Mouse (Mus musculus): ENCODE measurements around the gene Yaf2. TPM values are rescaled to one million over a fixed set of nuclear protein-coding genes. Genes with fewer than 3 reads are reported as not detected.

The Yaf2 gene
- polyA plus RNA-seq, 1 experiment from 2014 or later: 68.7 TPM

DNA sequence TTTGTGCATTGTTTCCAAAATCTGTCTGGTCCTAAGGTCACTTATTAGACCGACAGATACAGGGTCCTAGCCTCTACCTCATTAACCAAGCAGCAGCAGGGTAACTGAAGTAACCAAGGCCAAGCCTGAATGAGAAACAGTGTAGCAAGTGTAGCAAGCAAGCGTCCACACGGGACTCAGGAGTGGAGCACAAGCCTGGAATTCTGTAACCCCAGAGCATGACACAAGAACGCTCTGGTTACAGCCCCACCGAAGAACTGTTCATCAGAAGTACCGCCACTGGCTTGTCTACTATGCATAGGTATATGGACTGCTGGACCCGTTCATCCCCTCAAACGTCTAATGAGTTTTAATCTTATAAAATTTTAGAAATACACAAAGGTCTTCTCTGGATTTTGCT lies 69.3 kb downstream of the Yaf2 start:
- Histone ChIP-seq H3K9me3 (ENCODE audit: control insufficient read depth, low read length) (no peaks in the 10 kb centered on the region), H3K27me3 (replicated peaks; ENCODE audit: control insufficient read depth, insufficient read depth, low read length) (no peaks in the 10 kb centered on the region), H3K9ac (ENCODE audit: low read depth, low read length) (no peak overlapping the region), H3K36me3 (ENCODE audit: control insufficient read depth, insufficient read depth, low read length) (peaks cover 10% of the 10 kb centered on the region; the same call in 1 of the 2 replicates), H3K4me3 (ENCODE audit: low read depth, low read length) (no peak overlapping the region), H3K4me1 (ENCODE audit: control insufficient read depth, insufficient read depth, low read length) (no peaks in the 10 kb centered on the region), H3K27ac (replicated peaks; ENCODE audit: low read depth, low read length) (no peak overlapping the region), H3K4me2 (ENCODE audit: low read depth, low read length) (no peak overlapping the region)
- ATAC-seq (ENCODE audit: low read depth) (no peak), DNase-seq (ENCODE audit: low spot score) (no peak)
- 69% methylated on average over 8 of the region's 8 CpGs for WGBS

- Histone ChIP-seq H3K27ac (replicated peaks; ENCODE audit: low read depth, low read length) (no peak overlapping the region), H3K4me1 (ENCODE audit: control insufficient read depth, insufficient read depth, low read length) (no peaks in the 10 kb centered on the region), H3K36me3 (ENCODE audit: control insufficient read depth, insufficient read depth, low read length) (peaks cover 10% of the 10 kb centered on the region; the same call in 1 of the 2 replicates), H3K27me3 (replicated peaks; ENCODE audit: control insufficient read depth, insufficient read depth, low read length) (no peaks in the 10 kb centered on the region), H3K4me3 (ENCODE audit: low read depth, low read length) (no peak overlapping the region), H3K4me2 (ENCODE audit: low read depth, low read length) (no peak overlapping the region), H3K9ac (ENCODE audit: low read depth, low read length) (no peak overlapping the region), H3K9me3 (ENCODE audit: control insufficient read depth, low read length) (no peaks in the 10 kb centered on the region)
- no peak for DNase-seq (ENCODE audit: low spot score)
- ATAC-seq (ENCODE audit: low read depth): no peak
- 81% methylated on average over 16 of the region's 16 CpGs for WGBS
These were observed 70.4 kb downstream of the Yaf2 start for GRCm38 (mm10) chr15:93266361-93266760.

DNA sequence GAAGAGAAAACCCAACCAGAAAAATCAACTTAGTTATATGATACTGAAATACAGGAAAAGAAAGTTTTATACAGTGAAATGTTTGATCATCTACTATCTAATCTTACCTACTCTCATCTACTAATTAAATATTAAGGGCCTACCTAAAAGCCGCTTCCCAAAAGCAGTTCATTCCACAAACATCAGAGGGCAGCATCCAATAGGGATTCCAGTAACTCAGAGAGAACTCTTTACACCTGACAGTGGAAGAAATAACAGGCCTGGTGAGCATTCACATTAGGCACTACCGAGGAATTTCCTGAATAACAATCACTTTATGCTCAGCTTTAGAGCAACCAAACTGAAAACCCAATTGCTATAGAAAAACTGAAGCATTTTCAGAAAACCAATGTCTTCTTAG lies 71.0 kb downstream of the Yaf2 start:
- peaks cover 14% of the 10 kb centered on the region; the same call in 1 of the 2 replicates for H3K36me3 ChIP-seq (ENCODE audit: control insufficient read depth, insufficient read depth, low read length)
- WGBS: 40% methylated on average over 2 of the region's 2 CpGs
- no peak for ATAC-seq (ENCODE audit: low read depth)
- no peak overlapping the region for H3K27ac ChIP-seq (replicated peaks; ENCODE audit: low read depth, low read length)
- peak; percentile 22 for DNase-seq (ENCODE audit: low spot score)
- H3K9me3 ChIP-seq (ENCODE audit: control insufficient read depth, low read length): no peaks in the 10 kb centered on the region
- H3K9ac ChIP-seq (ENCODE audit: low read depth, low read length): no peak overlapping the region
- H3K27me3 ChIP-seq (replicated peaks; ENCODE audit: control insufficient read depth, insufficient read depth, low read length): no peaks in the 10 kb centered on the region
- no peak overlapping the region for H3K4me3 ChIP-seq (ENCODE audit: low read depth, low read length)
- H3K4me1 ChIP-seq (ENCODE audit: control insufficient read depth, insufficient read depth, low read length): no peaks in the 10 kb centered on the region
- H3K4me2 ChIP-seq (ENCODE audit: low read depth, low read length): no peak overlapping the region

DNA sequence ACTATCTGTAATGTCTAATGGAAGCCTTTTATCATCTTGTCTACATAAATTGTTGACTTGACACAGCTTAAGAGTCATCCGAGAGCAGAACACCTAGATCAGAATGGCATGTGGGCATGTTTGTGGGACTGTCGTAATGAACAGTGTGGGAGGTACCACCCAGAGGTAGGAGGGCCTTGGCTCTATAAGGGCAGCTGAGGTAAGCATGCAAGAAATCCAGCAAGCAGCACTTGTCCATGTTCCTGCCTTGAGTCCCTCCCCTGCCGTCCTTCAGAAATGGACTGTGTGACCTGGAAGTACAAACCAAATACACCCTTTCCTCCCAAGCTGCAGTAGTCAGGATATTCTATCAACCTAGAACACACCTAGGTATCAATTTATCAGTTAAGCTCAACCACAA lies 71.5 kb downstream of the Yaf2 start:
- Histone ChIP-seq H3K36me3 (ENCODE audit: control insufficient read depth, insufficient read depth, low read length) (peaks cover 14% of the 10 kb centered on the region; the same call in 1 of the 2 replicates), H3K9me3 (ENCODE audit: control insufficient read depth, low read length) (no peaks in the 10 kb centered on the region), H3K9ac (ENCODE audit: low read depth, low read length) (no peak overlapping the region), H3K4me1 (ENCODE audit: control insufficient read depth, insufficient read depth, low read length) (no peaks in the 10 kb centered on the region), H3K4me2 (ENCODE audit: low read depth, low read length) (no peak overlapping the region), H3K27ac (replicated peaks; ENCODE audit: low read depth, low read length) (no peak overlapping the region), H3K4me3 (ENCODE audit: low read depth, low read length) (no peak overlapping the region), H3K27me3 (replicated peaks; ENCODE audit: control insufficient read depth, insufficient read depth, low read length) (no peaks in the 10 kb centered on the region)
- DNase-seq (ENCODE audit: low spot score) (no peak), ATAC-seq (ENCODE audit: low read depth) (no peak)
- 76% methylated on average over 3 of the region's 3 CpGs for WGBS

- DNase-seq (ENCODE audit: low spot score): no peak
- whole genome bisulfite sequencing: 85% methylated on average over 3 of the region's 3 CpGs
- Histone ChIP-seq H3K9ac (ENCODE audit: low read depth, low read length) (no peak overlapping the region), H3K36me3 (ENCODE audit: control insufficient read depth, insufficient read depth, low read length) (peaks cover 11% of the 10 kb centered on the region; the same call in 1 of the 2 replicates), H3K4me1 (ENCODE audit: control insufficient read depth, insufficient read depth, low read length) (no peaks in the 10 kb centered on the region), H3K9me3 (ENCODE audit: control insufficient read depth, low read length) (no peaks in the 10 kb centered on the region), H3K27me3 (replicated peaks; ENCODE audit: control insufficient read depth, insufficient read depth, low read length) (no peaks in the 10 kb centered on the region), H3K4me2 (ENCODE audit: low read depth, low read length) (no peak overlapping the region), H3K27ac (replicated peaks; ENCODE audit: low read depth, low read length) (no peak overlapping the region), H3K4me3 (ENCODE audit: low read depth, low read length) (no peak overlapping the region)
- ATAC-seq (ENCODE audit: low read depth): no peak
These were observed 72.5 kb downstream of the Yaf2 start for GRCm38 (mm10) chr15:93264221-93264620.

DNA sequence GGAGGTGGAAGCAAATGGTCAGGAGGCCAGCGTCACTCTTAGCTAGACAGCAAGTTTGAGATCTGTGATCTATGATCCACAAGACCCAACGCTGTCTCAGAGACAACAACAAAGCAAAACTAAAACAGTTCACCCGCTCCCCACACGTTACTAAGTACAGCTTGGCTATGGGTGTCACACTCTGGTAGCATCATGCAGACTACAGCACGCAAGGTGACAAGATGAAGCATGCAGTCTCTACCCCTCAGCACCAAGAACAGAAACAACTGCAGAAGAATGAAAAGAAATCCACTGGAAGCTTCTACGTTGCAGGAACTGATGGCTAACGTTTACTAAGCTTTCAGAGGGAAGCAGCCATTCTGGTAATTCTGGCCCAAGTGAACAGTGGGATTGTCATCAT lies 73.2 kb downstream of the Yaf2 start:
- WGBS: 86% methylated on average over 7 of the region's 7 CpGs
- Histone ChIP-seq H3K9ac (ENCODE audit: low read depth, low read length) (no peak overlapping the region), H3K27ac (replicated peaks; ENCODE audit: low read depth, low read length) (no peak overlapping the region), H3K4me2 (ENCODE audit: low read depth, low read length) (no peak overlapping the region), H3K27me3 (replicated peaks; ENCODE audit: control insufficient read depth, insufficient read depth, low read length) (no peaks in the 10 kb centered on the region), H3K9me3 (ENCODE audit: control insufficient read depth, low read length) (no peaks in the 10 kb centered on the region), H3K36me3 (ENCODE audit: control insufficient read depth, insufficient read depth, low read length) (peaks cover 17% of the 10 kb centered on the region), H3K4me1 (ENCODE audit: control insufficient read depth, insufficient read depth, low read length) (no peaks in the 10 kb centered on the region), H3K4me3 (ENCODE audit: low read depth, low read length) (no peak overlapping the region)
- DNase-seq (ENCODE audit: low spot score) (no peak), ATAC-seq (ENCODE audit: low read depth) (no peak)

DNA sequence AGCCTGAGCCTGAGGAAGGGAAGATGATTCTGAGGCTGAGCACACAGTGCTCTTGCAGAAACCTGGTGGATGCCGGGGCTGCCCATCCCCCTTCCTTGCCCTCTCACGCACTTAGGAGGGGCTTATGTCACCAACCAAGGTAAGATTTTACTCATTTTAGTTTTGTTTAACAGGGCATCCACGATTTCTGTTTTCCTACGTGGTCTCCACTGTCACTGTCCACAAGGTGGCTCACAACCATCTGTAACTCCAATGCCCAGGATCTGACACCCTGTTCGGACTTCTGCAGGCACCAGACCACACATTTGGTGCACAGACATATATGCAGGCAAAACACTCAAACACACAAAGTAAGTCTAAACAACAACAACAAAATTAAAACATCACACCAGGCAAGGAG lies 73.9 kb downstream of the Yaf2 start:
- Histone ChIP-seq H3K27ac (replicated peaks; ENCODE audit: low read depth, low read length) (no peak overlapping the region), H3K36me3 (ENCODE audit: control insufficient read depth, insufficient read depth, low read length) (peaks cover 23% of the 10 kb centered on the region), H3K27me3 (replicated peaks; ENCODE audit: control insufficient read depth, insufficient read depth, low read length) (no peaks in the 10 kb centered on the region), H3K9me3 (ENCODE audit: control insufficient read depth, low read length) (no peaks in the 10 kb centered on the region), H3K4me3 (ENCODE audit: low read depth, low read length) (no peak overlapping the region), H3K4me1 (ENCODE audit: control insufficient read depth, insufficient read depth, low read length) (no peaks in the 10 kb centered on the region), H3K4me2 (ENCODE audit: low read depth, low read length) (no peak overlapping the region), H3K9ac (ENCODE audit: low read depth, low read length) (no peak overlapping the region)
- DNase-seq (ENCODE audit: low spot score) (no peak), ATAC-seq (ENCODE audit: low read depth) (no peak)
- 65% methylated on average over 5 of the region's 5 CpGs for WGBS

- H3K9ac ChIP-seq (ENCODE audit: low read depth, low read length): no peak overlapping the region
- H3K27ac ChIP-seq (replicated peaks; ENCODE audit: low read depth, low read length): no peak overlapping the region
- no peak overlapping the region for H3K4me2 ChIP-seq (ENCODE audit: low read depth, low read length)
- H3K4me1 ChIP-seq (ENCODE audit: control insufficient read depth, insufficient read depth, low read length): no peaks in the 10 kb centered on the region
- no peak for ATAC-seq (ENCODE audit: low read depth)
- no peak overlapping the region for H3K4me3 ChIP-seq (ENCODE audit: low read depth, low read length)
- no peak for DNase-seq (ENCODE audit: low spot score)
- H3K36me3 ChIP-seq (ENCODE audit: control insufficient read depth, insufficient read depth, low read length): peaks cover 28% of the 10 kb centered on the region
- WGBS: 91% methylated on average over 5 of the region's 5 CpGs
- H3K27me3 ChIP-seq (replicated peaks; ENCODE audit: control insufficient read depth, insufficient read depth, low read length): no peaks in the 10 kb centered on the region
- H3K9me3 ChIP-seq (ENCODE audit: control insufficient read depth, low read length): no peaks in the 10 kb centered on the region
These were observed 74.5 kb downstream of the Yaf2 start for GRCm38 (mm10) chr15:93262274-93262673.

GRCm38 (mm10) chr15:93259933-93260332 lies 76.8 kb downstream of the Yaf2 start:
- Histone ChIP-seq H3K27ac (replicated peaks; ENCODE audit: low read depth, low read length) (no peak overlapping the region), H3K9ac (ENCODE audit: low read depth, low read length) (no peak overlapping the region), H3K9me3 (ENCODE audit: control insufficient read depth, low read length) (no peaks in the 10 kb centered on the region), H3K4me1 (ENCODE audit: control insufficient read depth, insufficient read depth, low read length) (no peaks in the 10 kb centered on the region), H3K4me3 (ENCODE audit: low read depth, low read length) (no peak overlapping the region), H3K36me3 (ENCODE audit: control insufficient read depth, insufficient read depth, low read length) (peaks cover 44% of the 10 kb centered on the region), H3K27me3 (replicated peaks; ENCODE audit: control insufficient read depth, insufficient read depth, low read length) (no peaks in the 10 kb centered on the region), H3K4me2 (ENCODE audit: low read depth, low read length) (no peak overlapping the region)
- WGBS: 70% methylated on average over 8 of the region's 8 CpGs
- DNase-seq (ENCODE audit: low spot score) (no peak), ATAC-seq (ENCODE audit: low read depth) (no peak)
